Mouse (Mus musculus): ENCODE data around the gene Mbtps2. TPM values are rescaled to one million over a fixed set of nuclear protein-coding genes. Genes with fewer than 3 reads are reported as not detected.
A peak's percentile ranks its signal among the peaks of the same experiment; 100 is the strongest.

Mbtps2 gene
- polyA plus RNA-seq, 1 experiment from 2014 or later: 8.3 TPM

DNA sequence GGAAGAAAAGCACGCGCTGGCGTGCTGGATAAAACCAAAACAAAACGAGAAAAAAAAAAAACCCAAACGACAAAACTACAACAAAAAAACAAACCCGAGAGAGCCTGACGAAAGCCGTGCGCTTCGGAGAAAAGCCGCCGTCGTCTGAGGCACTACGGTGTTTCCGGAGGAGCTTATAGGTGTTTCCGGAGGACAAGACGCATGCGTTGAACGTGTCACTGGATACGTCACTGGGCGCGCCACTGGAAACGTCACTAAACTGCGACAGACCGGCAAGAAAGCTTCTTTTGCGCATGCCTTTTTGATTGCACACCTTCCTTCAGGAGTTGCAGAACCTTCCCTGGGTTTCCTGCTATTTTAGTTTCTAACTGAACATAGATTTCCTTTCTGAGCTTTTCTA is 29.7 kb downstream of the Mbtps2 start, which contains the start of gene Yy2:
TSS of gene Yy2 (minus strand) at position 146 of the 400 bp plus-strand sequence.
- no peak for ATAC-seq (ENCODE audit: low FRiP score, low TSS enrichment)
- WGBS: 89% methylated on average over 26 of the region's 26 CpGs

GRCm38 (mm10) chrX:157563794-157564193 is 34.7 kb downstream of the Mbtps2 start:
- Histone ChIP-seq H3K4me3 (ENCODE audit: low read depth, low read length) (no peak overlapping the region), H3K27ac (replicated peaks) (no peak overlapping the region), H3K36me3 (ENCODE audit: control insufficient read depth, insufficient read depth, low read length) (no peaks in the 10 kb centered on the region), H3K4me2 (replicated peaks; ENCODE audit: low read depth) (no peak overlapping the region), H3K4me1 (replicated peaks; ENCODE audit: control insufficient read depth, insufficient read depth) (no peaks in the 10 kb centered on the region), H3K9me3 (ENCODE audit: control insufficient read depth, low read length) (no peaks in the 10 kb centered on the region), H3K9ac (ENCODE audit: low read length) (no peak overlapping the region), H3K27me3 (ENCODE audit: control insufficient read depth, insufficient read depth, low read length) (no peaks in the 10 kb centered on the region)
- ATAC-seq (ENCODE audit: low FRiP score, low TSS enrichment) (no peak), DNase-seq (ENCODE audit: low spot score) (peak; percentile 16)
- 71% methylated on average over 10 of the region's 10 CpGs for WGBS
- TF ChIP-seq EP300 (optimal IDR thresholded peaks at IDR 0.05) (no peak), CTCF (IDR thresholded peaks at IDR 0.05; ENCODE audit: low read depth) (peak; percentile 52)

More for the DNA sequence above, 29.7 kb downstream of the Mbtps2 start, which contains the start of gene Yy2:
- no peak within 1 kb of the TSS for H3K27ac ChIP-seq (replicated peaks)
- no peaks in the 10 kb centered on the region for H3K27me3 ChIP-seq (ENCODE audit: control insufficient read depth, insufficient read depth, low read length)
- no peaks in the 10 kb centered on the region for H3K36me3 ChIP-seq (ENCODE audit: control insufficient read depth, insufficient read depth, low read length)
- no peaks in the 10 kb centered on the region for H3K4me1 ChIP-seq (replicated peaks; ENCODE audit: control insufficient read depth, insufficient read depth)
- no peak for DNase-seq (ENCODE audit: low spot score)
- no peak within 1 kb of the TSS for H3K4me3 ChIP-seq (ENCODE audit: low read depth, low read length)
- TF ChIP-seq CTCF (IDR thresholded peaks at IDR 0.05; ENCODE audit: low read depth): no peak
- no peak for TF ChIP-seq EP300 (optimal IDR thresholded peaks at IDR 0.05)
- no peak within 1 kb of the TSS for H3K4me2 ChIP-seq (replicated peaks; ENCODE audit: low read depth)
- no peak within 1 kb of the TSS for H3K9ac ChIP-seq (ENCODE audit: low read length)
- no peaks in the 10 kb centered on the region for H3K9me3 ChIP-seq (ENCODE audit: control insufficient read depth, low read length)

GRCm38 (mm10) chrX:157547082-157547481 is 51.4 kb downstream of the Mbtps2 start:
- H3K4me1 ChIP-seq (replicated peaks; ENCODE audit: control insufficient read depth, insufficient read depth): no peaks in the 10 kb centered on the region
- no peaks in the 10 kb centered on the region for H3K9me3 ChIP-seq (ENCODE audit: control insufficient read depth, low read length)
- DNase-seq (ENCODE audit: low spot score) (peak; percentile 16), ATAC-seq (ENCODE audit: low FRiP score, low TSS enrichment) (peak; percentile 57; the same call in 1 of the 2 replicates)
- TF ChIP-seq EP300 (optimal IDR thresholded peaks at IDR 0.05) (no peak), CTCF (IDR thresholded peaks at IDR 0.05; ENCODE audit: low read depth) (no peak)
- H3K27me3 ChIP-seq (ENCODE audit: control insufficient read depth, insufficient read depth, low read length): no peaks in the 10 kb centered on the region
- no peaks in the 10 kb centered on the region for H3K36me3 ChIP-seq (ENCODE audit: control insufficient read depth, insufficient read depth, low read length)
- 21% methylated on average over 3 of the region's 3 CpGs for whole genome bisulfite sequencing
- H3K4me3 ChIP-seq (ENCODE audit: low read depth, low read length): no peak overlapping the region
- no peak overlapping the region for H3K4me2 ChIP-seq (replicated peaks; ENCODE audit: low read depth)
- H3K27ac ChIP-seq (replicated peaks): no peak overlapping the region
- no peak overlapping the region for H3K9ac ChIP-seq (ENCODE audit: low read length)

- Histone ChIP-seq H3K4me3 (ENCODE audit: low read depth, low read length) (no peak overlapping the region), H3K9me3 (ENCODE audit: control insufficient read depth, low read length) (no peaks in the 10 kb centered on the region), H3K27me3 (ENCODE audit: control insufficient read depth, insufficient read depth, low read length) (no peaks in the 10 kb centered on the region), H3K27ac (replicated peaks) (no peak overlapping the region), H3K4me2 (replicated peaks; ENCODE audit: low read depth) (no peak overlapping the region), H3K9ac (ENCODE audit: low read length) (no peak overlapping the region), H3K4me1 (replicated peaks; ENCODE audit: control insufficient read depth, insufficient read depth) (no peaks in the 10 kb centered on the region), H3K36me3 (ENCODE audit: control insufficient read depth, insufficient read depth, low read length) (no peaks in the 10 kb centered on the region)
- TF ChIP-seq CTCF (IDR thresholded peaks at IDR 0.05; ENCODE audit: low read depth) (no peak), EP300 (optimal IDR thresholded peaks at IDR 0.05) (no peak)
- DNase-seq (ENCODE audit: low spot score) (no peak), ATAC-seq (ENCODE audit: low FRiP score, low TSS enrichment) (no peak)
- WGBS: 55% methylated on average over 5 of the region's 5 CpGs
Observed at GRCm38 (mm10) chrX:157506400-157506799, 92.1 kb downstream of the Mbtps2 start.

- 38% methylated on average over 1 of the region's 1 CpGs for WGBS
- DNase-seq (ENCODE audit: low spot score) (no peak), ATAC-seq (ENCODE audit: low FRiP score, low TSS enrichment) (no peak)
- H3K27me3 ChIP-seq (ENCODE audit: control insufficient read depth, insufficient read depth, low read length): no peaks in the 10 kb centered on the region
- H3K4me2 ChIP-seq (replicated peaks; ENCODE audit: low read depth): no peak overlapping the region
- H3K4me3 ChIP-seq (ENCODE audit: low read depth, low read length): no peak overlapping the region
- no peaks in the 10 kb centered on the region for H3K9me3 ChIP-seq (ENCODE audit: control insufficient read depth, low read length)
- H3K4me1 ChIP-seq (replicated peaks; ENCODE audit: control insufficient read depth, insufficient read depth): no peaks in the 10 kb centered on the region
- H3K27ac ChIP-seq (replicated peaks): no peak overlapping the region
- TF ChIP-seq EP300 (optimal IDR thresholded peaks at IDR 0.05): no peak
- TF ChIP-seq CTCF (IDR thresholded peaks at IDR 0.05; ENCODE audit: low read depth): no peak
- no peaks in the 10 kb centered on the region for H3K36me3 ChIP-seq (ENCODE audit: control insufficient read depth, insufficient read depth, low read length)
- H3K9ac ChIP-seq (ENCODE audit: low read length): no peak overlapping the region
Observed at GRCm38 (mm10) chrX:157504506-157504905, 94.0 kb downstream of the Mbtps2 start.

DNA sequence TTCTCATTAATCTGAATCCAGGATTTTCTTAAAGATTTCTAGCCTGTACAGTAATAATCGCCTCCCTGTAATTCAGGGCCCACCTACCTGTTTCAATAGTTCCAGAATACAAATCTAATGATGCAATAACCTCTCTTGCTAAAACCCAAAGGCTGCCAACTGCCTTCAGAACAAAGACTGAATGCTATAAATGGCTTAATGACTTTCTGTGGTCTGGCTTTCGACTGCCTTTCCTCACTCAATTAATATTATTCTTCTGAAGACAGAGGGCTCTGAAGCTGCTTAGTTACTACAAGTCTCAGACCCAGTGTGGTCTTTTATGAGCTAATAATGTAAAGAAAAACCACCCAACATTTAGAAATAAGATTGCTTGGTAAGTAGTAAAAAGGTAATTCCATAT is 96.6 kb downstream of the Mbtps2 start:
- Histone ChIP-seq H3K4me3 (ENCODE audit: low read depth, low read length) (no peak overlapping the region), H3K27ac (replicated peaks) (no peak overlapping the region)
- no peak for ATAC-seq (ENCODE audit: low FRiP score, low TSS enrichment)

More for the DNA sequence above, 96.6 kb downstream of the Mbtps2 start:
- Histone ChIP-seq H3K4me1 (replicated peaks; ENCODE audit: control insufficient read depth, insufficient read depth) (no peaks in the 10 kb centered on the region), H3K4me2 (replicated peaks; ENCODE audit: low read depth) (no peak overlapping the region), H3K36me3 (ENCODE audit: control insufficient read depth, insufficient read depth, low read length) (no peaks in the 10 kb centered on the region), H3K9me3 (ENCODE audit: control insufficient read depth, low read length) (no peaks in the 10 kb centered on the region), H3K9ac (ENCODE audit: low read length) (no peak overlapping the region), H3K27me3 (ENCODE audit: control insufficient read depth, insufficient read depth, low read length) (no peaks in the 10 kb centered on the region)
- 59% methylated on average over 2 of the region's 2 CpGs for WGBS
- no peak for DNase-seq (ENCODE audit: low spot score)
- TF ChIP-seq EP300 (optimal IDR thresholded peaks at IDR 0.05): no peak
- TF ChIP-seq CTCF (IDR thresholded peaks at IDR 0.05; ENCODE audit: low read depth): no peak

Data from stomach, postnatal 0 days (tissue).